Mouse (Mus musculus) limb, embryonic 14.5 days (tissue): ENCODE measurements around the gene Nucb1. TPM values are rescaled to one million over a fixed set of nuclear protein-coding genes. Genes with fewer than 3 reads are reported as not detected.

Experiments used
- ATAC-seq: fragments of 200-750 bp; cut with Nextera tagmentation; 2 replicates; pipeline ENCODE4 v1.8.0; 2017; ENCODE audit warnings: low read depth, moderate number of reproducible peaks, moderate TSS enrichment; ENCODE audit not compliant: low FRiP score
- DNase-seq: peaks from one replicate; pipeline ENCODE4 v3.0.0-alpha.2; 2015; ENCODE audit warnings: low spot score
- H3K27ac ChIP-seq: fragments of 300-500 bp; sonication (generic); replicated peaks from 2 replicates; pipeline ENCODE4 v1.5.1; 2014; ENCODE audit warnings: low read depth, mild to moderate bottlenecking, low read length, moderate library complexity, mixed read lengths
- H3K27me3 ChIP-seq: fragments of 300-500 bp; sonication (generic); 2 replicates; pipeline ENCODE4 v1.6.1; 2014; ENCODE audit warnings: low read length, mixed read lengths; ENCODE audit not compliant: control insufficient read depth, insufficient read depth
- H3K36me3 ChIP-seq: fragments of 300-500 bp; sonication (generic); 2 replicates; pipeline ENCODE4 v1.6.1; 2014; ENCODE audit warnings: mild to moderate bottlenecking, low read length, moderate library complexity, mixed read lengths; ENCODE audit not compliant: control insufficient read depth, insufficient read depth
- H3K4me1 ChIP-seq: fragments of 300-500 bp; sonication (generic); 2 replicates; pipeline ENCODE4 v1.6.1; 2014; ENCODE audit warnings: antibody characterized with exemption, low read length, mixed read lengths; ENCODE audit not compliant: control insufficient read depth, insufficient read depth
- H3K4me2 ChIP-seq: fragments of 300-500 bp; sonication (generic); replicated peaks from 2 replicates; pipeline ENCODE4 v1.6.1; 2014; ENCODE audit warnings: low read depth, mild to moderate bottlenecking, low read length, moderate library complexity; ENCODE audit not compliant: severe bottlenecking
- H3K4me3 ChIP-seq: fragments of 300-500 bp; sonication (generic); replicated peaks from 2 replicates; pipeline ENCODE4 v1.5.1; 2014; ENCODE audit warnings: low read length
- H3K9ac ChIP-seq: fragments of 300-500 bp; sonication (generic); 2 replicates; pipeline ENCODE4 v1.6.1; 2014; ENCODE audit warnings: mild to moderate bottlenecking, low read depth, low read length, moderate library complexity; ENCODE audit not compliant: severe bottlenecking
- H3K9me3 ChIP-seq: fragments of 300-500 bp; sonication (generic); 2 replicates; pipeline ENCODE4 v1.6.1; 2016; ENCODE audit warnings: low read length; ENCODE audit not compliant: control insufficient read depth
- POLR2A ChIP-seq: fragments of 200-500 bp; IDR thresholded peaks from 2 replicates; pipeline ENCODE4 v1.8.0; 2012; ENCODE audit warnings: inconsistent platforms, mild to moderate bottlenecking, moderate library complexity, borderline replicate concordance; ENCODE audit not compliant: insufficient read depth, insufficient read length; ENCODE audit errors: extremely low read depth
- WGBS: fragments of 180-500 bp; shearing (Covaris S2); extraction: QIAGEN DNeasy Blood & Tissue Kit; methylation state at CpG from one replicate; pipeline ENCODE4 v1.1.7; 2014; 5-methylcytosine and 5-hydroxymethylcytosine counted together
- polyA plus RNA-seq, 2 experiments: library from polyadenylated mRNA; depleted of rRNA in 1 of 2; stranded (reverse) in 1 of 2; unstranded in 1 of 2; fragments of >200 nt; fragmentation: Nextera tagmentation in 1 of 2; extraction: Ambion mirVana in 1 of 2; gene quantifications; 2 replicates each; pipeline versions ENCODE4 v1.2.1 to v1.2.3; 2012 to 2014

Gene Nucb1
- polyA plus RNA-seq (2012; rRNA removed) (293 and 299 TPM in 2 replicates), polyA plus RNA-seq (2014; fragmentation: Nextera tagmentation; extraction: Ambion mirVana) (239 and 254 TPM in 2 replicates)

DNA sequence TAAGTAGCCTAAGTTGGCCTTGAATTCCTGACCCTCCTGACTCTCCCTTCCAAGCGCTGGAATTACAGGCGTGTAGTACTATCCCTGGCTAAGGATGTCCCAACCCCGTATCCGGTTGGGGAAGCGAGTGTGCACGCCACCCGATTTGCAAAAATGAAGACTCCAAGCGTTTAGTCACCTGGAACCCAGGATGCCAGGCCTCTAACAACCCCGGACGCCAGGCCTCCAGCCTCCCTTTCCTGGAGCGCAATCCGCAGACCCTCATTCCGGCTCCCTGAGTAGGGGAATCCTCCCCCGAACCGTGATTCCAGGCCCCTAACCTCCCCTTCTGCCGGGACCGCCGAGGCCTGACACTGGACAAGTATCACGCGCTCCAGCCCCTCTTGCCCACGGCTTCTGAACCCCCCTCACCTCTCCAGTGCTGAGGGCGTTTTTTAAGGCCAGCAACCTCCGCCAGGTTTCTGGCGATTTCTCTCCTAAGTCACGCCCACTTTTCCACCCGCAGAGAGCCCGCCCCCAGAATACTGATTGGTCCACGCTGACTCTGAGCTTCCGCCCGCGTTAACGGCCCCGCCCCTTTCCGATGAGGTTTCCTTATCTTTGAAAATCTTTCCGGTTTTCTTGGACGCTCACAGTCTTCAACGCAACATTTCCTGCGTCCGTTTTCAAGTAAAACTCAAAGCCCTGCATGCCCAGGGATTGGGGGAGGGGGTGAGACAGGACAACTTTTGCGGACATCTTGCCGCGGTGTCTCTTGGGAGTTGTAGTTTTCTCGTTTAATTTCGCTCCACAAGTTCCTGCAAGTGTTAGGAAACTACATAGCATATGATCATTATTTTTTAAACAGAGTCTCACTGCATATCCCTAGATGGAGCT is at the start of gene Nucb1:
Gene Nucb1, minus strand, starts transcription at position 495 of the 876 bp plus-strand sequence.
- H3K4me1 ChIP-seq = peaks cover 13% of the 10 kb centered on the region
- peaks cover 28% of the 10 kb centered on the region for H3K36me3 ChIP-seq
- peak within 1 kb of the TSS; percentile 97 for H3K4me2 ChIP-seq
- peak; percentile 97 for DNase-seq
- H3K27ac ChIP-seq = peak within 1 kb of the TSS; percentile 90
- peak; percentile 55; the same call in 1 of the 2 replicates for TF ChIP-seq POLR2A
- peak within 1 kb of the TSS; percentile 74 for H3K4me3 ChIP-seq
- peak; percentile 94 for ATAC-seq
- H3K27me3 ChIP-seq = no peaks in the 10 kb centered on the region
- H3K9me3 ChIP-seq = no peaks in the 10 kb centered on the region
- peak within 1 kb of the TSS; percentile 83 for H3K9ac ChIP-seq
- WGBS = 1% methylated on average over 41 of the region's 44 CpGs

- ATAC-seq (no peak), DNase-seq (no peak)
- Histone ChIP-seq H3K36me3 (no peaks in the 10 kb centered on the region), H3K9ac (no peak overlapping the region), H3K27me3 (no peaks in the 10 kb centered on the region), H3K4me3 (no peak overlapping the region), H3K4me2 (no peak overlapping the region), H3K27ac (no peak overlapping the region), H3K4me1 (no peaks in the 10 kb centered on the region), H3K9me3 (no peaks in the 10 kb centered on the region)
- WGBS = 43% methylated on average over 6 of the region's 6 CpGs
- TF ChIP-seq POLR2A = no peak
Observed at GRCm38 (mm10) chr7:45558907-45559306, 48.7 kb upstream of the Nucb1 start.

GRCm38 (mm10) chr7:45555787-45556186 is 45.6 kb upstream of the Nucb1 start:
- DNase-seq (peak; percentile 69), ATAC-seq (no peak)
- 25% methylated on average over 8 of the region's 8 CpGs for WGBS
- Histone ChIP-seq H3K4me3 (no peak overlapping the region), H3K9me3 (no peaks in the 10 kb centered on the region), H3K9ac (no peak overlapping the region), H3K4me1 (no peaks in the 10 kb centered on the region), H3K27me3 (no peaks in the 10 kb centered on the region), H3K27ac (no peak overlapping the region), H3K36me3 (no peaks in the 10 kb centered on the region), H3K4me2 (no peak overlapping the region)
- TF ChIP-seq POLR2A = no peak

GRCm38 (mm10) chr7:45554744-45555143 is 44.5 kb upstream of the Nucb1 start, which contains the start of gene Hsd17b14:
Gene Hsd17b14, plus strand, starts transcription at chr7:45554893.
- H3K9ac ChIP-seq = no peak within 1 kb of the TSS
- 33% methylated on average over 8 of the region's 8 CpGs for WGBS
- no peaks in the 10 kb centered on the region for H3K4me1 ChIP-seq
- H3K4me3 ChIP-seq = no peak within 1 kb of the TSS
- no peaks in the 10 kb centered on the region for H3K27me3 ChIP-seq
- no peak for TF ChIP-seq POLR2A
- ATAC-seq = no peak
- no peak within 1 kb of the TSS for H3K4me2 ChIP-seq
- DNase-seq = no peak
- H3K27ac ChIP-seq = no peak within 1 kb of the TSS
- H3K36me3 ChIP-seq = no peaks in the 10 kb centered on the region
- no peaks in the 10 kb centered on the region for H3K9me3 ChIP-seq

GRCm38 (mm10) chr7:45553990-45554389 is 43.8 kb upstream of the Nucb1 start:
- ATAC-seq = no peak
- H3K9ac ChIP-seq = no peak overlapping the region
- no peaks in the 10 kb centered on the region for H3K4me1 ChIP-seq
- 78% methylated on average over 2 of the region's 2 CpGs for WGBS
- no peaks in the 10 kb centered on the region for H3K9me3 ChIP-seq
- no peak overlapping the region for H3K4me2 ChIP-seq
- H3K27ac ChIP-seq = no peak overlapping the region
- no peak for TF ChIP-seq POLR2A
- H3K27me3 ChIP-seq = no peaks in the 10 kb centered on the region
- no peak for DNase-seq
- no peak overlapping the region for H3K4me3 ChIP-seq
- H3K36me3 ChIP-seq = no peaks in the 10 kb centered on the region
